Mouse (Mus musculus) cerebellum, adult 8-10 months (tissue): ENCODE data around the gene Gng8.
A peak's percentile ranks its signal among the peaks of the same experiment; 100 is the strongest.

Experiments
- DNase-seq: peaks from one replicate; pipeline ENCODE4 v3.0.0; 2022

The Gng8 gene

DNA sequence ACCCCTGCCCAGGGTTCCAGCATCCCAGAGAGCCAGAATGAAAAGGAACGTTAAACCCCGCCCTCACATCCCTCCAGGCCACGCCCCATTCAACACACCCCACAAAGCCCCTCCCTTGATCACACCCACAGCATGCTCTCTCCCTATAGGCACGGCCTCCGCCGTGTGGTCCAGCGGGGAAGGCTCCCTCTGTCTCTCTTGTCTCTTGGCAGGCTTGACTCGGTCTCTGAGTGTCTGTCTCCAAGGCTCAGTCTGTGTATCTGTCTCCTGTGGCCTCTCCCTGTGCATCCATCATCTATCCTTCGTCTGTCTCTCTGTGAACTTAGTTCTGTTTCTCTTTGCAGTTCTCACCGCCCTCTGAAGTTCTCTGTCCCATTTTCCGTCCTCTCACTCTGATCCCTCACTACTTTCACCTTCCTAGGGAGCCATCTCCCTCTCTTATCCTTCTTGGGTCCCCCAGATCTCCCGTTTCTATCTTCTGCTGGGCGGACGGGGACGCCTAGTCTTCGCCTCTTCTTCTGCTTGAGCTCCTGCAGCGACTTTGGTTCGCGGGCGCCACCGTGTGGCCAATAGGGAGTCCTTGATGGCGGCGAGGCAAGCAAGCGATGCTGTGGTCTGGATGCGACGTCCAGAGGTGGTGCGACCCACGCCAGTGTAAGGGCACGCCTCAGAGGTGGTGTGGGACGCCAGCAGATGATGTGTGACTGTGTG is at the start of gene Gng8:
Gene Gng8, plus strand, starts transcription at position 146 of the 711 bp plus-strand sequence.
- peak; percentile 85 for DNase-seq

DNA sequence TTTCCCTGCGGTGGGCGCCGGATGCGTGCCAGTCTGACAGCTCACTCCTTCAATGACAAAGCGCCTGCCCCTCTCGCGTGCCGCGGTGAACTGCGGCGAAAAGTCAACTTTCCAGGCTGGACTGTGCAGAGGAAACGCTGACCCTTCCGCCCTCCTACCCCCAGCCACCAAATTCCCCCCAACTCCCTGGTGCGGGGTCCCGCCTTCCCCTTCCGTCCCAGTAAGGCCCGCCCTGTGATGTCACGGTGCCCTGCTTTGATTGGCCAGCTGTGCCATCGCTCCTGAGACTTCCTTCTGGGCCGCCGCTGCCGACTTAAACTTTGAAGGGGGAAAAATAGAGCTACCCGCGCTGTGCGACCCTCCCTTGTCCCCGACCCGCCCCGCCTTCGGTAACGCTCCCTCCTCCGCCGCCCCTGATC is 48.9 kb upstream of the Gng8 start, which contains the start of gene Prkd2:
Gene Prkd2, plus strand, starts transcription at position 258 of the 419 bp plus-strand sequence.
- DNase-seq, result peak; percentile 85

DNA sequence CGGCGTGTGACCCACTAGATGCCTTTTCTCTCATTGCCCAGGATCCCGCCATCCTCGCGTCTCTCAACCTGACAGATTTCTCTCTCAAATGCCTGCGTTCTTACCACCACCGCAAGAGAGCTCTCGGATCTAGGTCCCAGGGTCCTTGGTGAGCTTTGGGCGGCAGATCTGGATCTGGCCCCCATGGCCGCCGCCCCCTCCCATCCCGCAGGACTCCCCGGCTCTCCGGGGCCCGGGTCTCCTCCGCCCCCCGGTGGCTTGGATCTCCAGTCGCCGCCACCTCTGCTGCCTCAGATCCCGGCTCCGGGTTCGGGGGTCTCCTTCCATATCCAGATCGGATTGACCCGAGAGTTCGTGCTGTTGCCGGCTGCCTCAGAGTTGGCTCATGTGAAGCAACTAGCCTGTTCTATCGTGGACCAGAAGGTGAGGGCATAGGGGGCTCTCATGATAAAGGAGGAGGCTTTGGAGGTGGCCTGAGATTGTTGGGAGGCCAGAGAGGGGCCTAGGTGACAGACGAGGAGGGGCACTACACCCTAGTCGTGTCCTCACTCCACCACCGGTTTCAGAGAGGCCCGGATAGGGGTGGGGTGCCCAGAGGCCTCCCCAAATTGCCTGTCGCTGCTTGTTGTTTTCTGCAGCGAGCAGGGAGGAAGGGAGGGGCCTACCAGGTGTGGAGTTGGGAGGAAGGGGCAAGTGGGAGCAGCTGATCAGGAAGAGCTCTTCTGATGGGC is 48.0 kb upstream of the Gng8 start:
- DNase-seq, result no peak

DNA sequence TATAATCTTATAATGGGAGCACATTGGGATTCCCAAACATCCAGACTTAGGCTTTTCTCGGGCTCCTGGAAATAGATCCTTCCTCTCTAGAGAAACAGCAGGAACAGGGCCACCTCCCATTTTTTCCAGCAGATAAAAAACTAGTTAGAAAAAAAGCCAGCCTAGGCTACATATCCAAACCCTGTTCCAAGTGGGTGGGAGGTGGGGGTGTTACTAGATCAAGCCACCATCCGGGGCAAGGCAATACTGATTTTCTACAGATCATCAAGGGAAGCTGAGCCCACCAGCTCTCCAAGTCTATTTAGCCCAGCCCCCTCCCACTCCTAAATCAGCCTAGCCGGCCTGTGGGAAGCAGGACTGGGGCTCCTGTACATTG is 46.9 kb upstream of the Gng8 start:
- no peak for DNase-seq

DNA sequence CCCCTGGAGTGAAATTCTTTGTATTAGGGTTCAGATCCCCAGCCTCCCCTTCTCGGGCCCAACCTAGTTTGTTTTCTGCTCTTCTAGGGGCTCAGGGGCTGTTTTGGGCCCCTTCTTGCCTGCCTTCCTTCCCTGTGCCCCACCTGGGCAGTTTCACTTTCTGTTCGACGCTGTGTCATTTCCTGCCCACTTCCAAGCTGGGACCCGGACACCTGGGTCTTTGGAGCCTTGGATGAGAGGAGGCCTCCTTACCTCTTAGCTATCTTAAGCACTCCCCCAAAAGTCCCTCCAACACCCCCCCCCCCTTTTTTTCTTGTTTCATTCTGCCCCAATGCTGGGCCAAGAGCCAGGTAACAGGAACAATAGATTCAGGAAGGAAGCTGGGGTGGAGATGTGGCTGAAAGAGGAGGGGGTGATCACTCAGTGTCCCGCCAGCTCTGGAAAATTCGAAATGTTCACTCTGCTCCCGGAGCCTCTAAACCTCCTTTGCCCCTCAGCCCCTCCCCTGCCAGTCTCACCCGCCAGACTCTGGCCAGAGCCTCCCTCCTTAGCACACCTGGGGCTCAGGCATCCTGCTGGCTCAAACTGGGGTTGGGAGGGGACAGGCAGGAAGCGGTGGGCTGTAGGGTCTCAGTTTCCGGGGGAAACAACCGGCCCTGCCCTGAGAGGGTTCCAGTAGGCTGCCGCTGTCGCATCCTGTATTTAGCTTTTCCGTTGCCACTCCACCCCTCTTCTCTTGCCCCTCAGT is 46.3 kb upstream of the Gng8 start:
- no peak for DNase-seq

DNA sequence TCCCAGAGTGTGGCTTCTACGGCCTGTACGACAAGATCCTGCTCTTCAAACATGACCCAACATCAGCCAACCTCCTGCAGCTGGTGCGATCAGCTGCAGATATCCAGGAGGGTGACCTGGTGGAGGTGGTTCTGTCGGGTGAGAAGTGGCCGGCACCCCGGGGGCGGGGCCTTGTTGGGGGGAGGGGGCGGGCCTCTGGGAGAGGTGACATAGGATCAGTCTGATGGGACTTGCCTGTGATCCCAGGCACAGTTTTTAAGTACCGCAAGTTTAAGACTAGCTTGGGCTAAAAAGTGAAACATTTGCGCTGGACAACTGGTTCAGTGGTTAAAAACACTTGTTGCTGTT is 45.8 kb upstream of the Gng8 start:
- no peak for DNase-seq

DNA sequence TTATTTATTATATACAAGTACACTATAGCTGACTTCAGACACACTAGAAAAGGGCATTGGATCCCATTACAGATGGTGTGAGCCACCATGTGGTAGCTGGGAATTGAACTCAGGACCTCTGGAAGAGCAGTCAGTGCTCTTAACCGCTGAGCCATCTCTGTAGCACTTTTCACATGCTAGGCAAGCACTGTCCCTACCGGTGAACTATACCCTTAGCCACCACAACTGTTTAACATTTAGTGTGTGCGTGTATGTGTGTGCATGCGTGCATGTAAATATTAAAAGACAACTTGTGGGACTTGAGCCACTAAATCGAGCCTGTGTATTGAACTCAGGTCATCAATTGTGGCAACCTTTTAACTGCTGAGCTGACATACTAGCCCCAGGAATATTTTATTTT is 44.8 kb upstream of the Gng8 start:
- DNase-seq, result no peak

DNA sequence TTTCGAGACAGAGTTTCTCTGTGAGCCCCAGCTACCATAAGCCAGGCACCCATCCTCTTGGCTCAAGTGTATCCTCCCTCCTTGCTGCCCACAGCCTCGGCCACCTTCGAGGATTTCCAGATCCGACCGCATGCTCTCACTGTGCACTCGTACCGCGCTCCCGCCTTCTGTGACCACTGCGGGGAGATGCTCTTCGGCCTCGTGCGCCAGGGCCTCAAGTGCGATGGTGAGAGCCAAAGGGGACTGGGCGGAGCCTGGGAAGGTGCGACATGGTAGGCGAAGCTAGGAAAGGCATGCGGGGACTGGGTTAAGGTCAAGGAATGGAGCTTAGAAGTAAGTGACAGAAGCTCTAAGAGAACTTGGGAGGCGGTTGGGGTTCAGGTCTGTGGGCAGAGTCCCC is 44.1 kb upstream of the Gng8 start:
- DNase-seq, result no peak

DNA sequence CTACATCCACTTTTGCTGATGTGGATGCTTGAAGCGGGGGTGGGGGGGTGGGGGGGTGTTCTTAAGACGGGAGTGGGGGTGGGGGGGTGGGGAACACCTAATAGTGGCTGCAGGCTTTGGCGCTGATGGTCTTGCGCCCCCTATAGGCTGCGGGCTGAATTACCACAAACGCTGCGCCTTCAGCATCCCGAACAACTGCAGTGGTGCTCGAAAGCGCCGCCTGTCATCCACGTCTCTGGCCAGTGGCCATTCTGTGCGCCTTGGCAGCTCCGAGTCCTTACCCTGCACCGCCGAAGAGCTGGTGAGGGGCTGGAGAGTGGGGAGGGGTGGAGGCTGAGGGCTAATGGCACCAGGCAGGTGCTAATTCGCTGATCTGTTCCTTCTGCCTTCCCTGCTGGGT is 43.0 kb upstream of the Gng8 start:
- peak; percentile 77 for DNase-seq

DNA sequence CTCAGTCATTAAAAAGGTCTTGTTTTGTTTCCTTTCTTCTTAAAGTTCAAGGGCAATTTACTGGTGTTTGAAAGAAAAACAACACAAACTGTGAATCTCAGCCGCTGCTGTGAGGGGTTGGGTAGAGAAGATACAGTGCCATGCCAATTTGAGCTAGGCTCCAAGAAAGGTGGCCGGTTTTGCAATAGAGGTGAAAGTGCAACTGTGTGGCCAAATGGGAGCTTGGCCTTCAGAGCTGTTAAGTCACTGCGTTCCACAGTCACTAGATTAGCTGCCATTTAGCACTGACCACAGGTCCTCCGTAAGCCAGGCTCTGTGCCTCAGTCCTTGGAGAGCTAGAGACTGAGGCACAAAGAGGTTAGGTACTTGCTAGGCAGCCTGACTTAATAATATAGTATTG is 40.0 kb upstream of the Gng8 start:
- DNase-seq, result no peak

DNA sequence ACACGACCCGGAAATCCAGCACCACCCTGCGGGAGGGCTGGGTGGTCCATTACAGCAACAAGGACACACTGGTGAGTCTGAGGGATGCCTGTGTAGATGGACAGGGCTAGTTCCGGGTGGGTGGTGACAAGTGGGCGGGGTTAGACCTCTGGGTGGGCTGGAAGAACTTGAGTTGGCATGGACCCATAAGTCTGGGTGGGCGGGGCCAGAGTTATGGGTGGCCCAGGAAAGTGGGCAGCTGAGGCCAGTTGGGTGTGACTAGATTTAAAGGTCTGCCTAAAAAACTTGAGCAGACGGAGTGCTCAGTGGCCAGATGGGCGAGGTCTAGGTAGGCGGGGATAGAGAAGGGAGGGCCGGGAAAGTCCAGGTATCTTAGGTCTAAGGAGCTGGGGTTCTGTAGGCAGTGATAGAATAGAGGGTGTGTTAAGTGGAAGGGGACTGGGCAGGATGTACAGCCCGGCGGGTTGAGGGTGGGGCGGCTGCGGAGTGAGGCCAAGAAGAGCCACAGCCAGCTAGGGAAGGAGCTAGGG is 38.2 kb upstream of the Gng8 start:
- DNase-seq, result no peak

DNA sequence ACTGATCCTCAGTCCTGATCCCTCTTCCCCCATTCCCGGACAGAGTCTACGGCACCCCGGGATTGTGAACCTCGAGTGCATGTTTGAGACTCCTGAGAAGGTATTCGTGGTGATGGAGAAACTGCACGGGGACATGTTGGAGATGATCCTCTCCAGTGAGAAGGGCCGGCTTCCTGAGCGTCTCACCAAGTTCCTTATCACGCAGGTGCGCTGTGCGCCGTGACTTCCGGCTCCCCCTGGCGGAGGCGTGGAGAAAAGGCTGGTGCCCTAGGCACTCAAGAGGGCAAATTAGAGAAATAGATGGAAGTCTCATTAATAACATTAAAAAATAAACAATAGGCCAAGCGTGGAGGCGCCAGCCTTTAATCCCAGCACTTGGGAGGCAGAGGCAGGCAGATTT is 33.2 kb upstream of the Gng8 start:
- DNase-seq, result peak; percentile 56

DNA sequence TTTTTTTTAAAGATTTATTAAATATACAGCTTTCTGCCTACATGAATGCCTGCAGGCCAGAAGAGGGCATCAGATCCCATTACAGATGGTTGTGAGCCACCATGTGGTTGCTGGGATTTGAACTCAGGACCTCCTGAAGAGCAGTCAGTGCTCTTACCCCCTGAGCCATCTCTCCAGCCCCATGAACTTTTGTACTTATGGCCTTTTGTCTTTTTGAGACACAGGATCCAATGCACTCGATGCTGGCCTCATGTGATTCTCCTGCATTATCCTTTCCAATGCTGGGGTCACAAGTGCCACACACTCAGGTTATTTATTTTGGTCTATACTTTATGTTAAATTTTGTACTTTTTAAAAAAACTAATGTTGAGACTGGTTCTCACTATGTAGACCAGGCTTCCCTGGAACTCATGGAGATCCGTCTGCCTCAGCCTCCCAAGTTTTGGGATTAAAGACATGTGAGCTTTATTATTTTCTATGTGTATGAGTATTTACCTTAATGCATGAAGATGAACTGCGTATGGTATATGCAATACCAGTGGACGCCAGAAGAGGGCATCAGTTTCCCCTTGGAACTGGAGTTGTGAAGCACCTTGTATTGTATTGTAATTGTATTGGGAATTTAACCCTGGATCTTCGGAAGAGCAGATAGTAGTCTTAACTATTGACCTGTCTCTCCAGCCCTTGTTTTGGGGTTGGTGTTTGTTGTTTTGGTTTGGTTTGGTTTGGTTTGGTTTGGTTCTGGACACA is 31.5 kb upstream of the Gng8 start:
- peak; percentile 69 for DNase-seq

DNA sequence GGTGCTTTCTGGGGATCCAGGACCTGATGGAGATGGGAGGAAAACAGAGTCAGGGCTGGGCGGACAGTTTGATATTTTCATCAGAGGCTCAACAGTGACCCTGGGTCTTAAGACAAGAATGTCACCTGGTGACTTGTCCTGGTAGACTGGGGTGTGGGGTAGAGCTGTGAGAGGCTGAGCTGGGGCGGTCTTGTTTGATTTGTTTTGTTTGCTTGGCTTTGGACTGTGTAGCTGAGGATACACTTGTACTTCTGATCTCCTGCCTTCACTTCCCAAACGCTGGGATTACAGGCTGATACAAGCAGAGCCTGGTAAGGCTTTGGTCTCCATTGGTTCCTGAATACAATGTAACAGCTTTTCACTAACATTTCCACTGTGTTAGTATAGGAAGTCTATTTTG is 24.1 kb upstream of the Gng8 start:
- DNase-seq, result no peak

DNA sequence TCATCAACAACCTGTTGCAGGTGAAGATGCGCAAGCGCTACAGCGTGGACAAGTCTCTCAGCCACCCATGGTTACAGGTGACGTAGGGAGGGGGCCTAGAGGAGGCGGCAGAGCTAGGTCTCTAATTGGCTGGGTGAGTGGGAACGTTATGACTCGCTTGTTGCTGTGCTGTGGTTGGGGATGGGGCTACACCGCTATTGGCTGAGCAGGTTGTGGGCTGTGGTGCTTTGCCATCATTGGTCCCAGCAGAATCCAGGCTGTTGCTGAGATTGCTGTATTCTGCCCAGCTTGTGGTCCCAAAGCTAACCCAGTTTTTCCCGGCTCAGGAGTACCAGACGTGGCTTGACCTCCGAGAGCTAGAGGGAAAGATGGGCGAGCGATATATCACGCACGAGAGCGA is 22.1 kb upstream of the Gng8 start:
- DNase-seq, result peak; percentile 89

DNA sequence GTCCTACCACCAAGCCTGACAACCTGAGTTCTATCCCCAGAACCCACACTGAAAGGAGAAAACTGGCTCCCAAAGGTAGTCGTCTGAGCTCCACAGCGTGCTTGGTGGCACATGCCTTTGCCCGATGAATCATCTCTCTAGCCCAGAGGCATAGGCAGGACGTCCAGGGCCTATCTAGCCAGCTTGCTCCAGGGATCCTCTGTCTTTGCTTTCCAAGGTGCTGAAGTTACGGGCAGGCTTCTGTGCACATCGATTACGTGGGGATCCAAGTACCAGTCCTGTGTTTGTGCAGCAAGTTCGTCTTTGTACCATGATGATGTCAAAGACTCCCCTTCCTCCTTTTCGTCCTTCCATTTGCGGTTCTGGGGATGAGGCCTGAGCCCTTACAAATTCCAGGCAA is 20.0 kb upstream of the Gng8 start:
- no peak for DNase-seq

DNA sequence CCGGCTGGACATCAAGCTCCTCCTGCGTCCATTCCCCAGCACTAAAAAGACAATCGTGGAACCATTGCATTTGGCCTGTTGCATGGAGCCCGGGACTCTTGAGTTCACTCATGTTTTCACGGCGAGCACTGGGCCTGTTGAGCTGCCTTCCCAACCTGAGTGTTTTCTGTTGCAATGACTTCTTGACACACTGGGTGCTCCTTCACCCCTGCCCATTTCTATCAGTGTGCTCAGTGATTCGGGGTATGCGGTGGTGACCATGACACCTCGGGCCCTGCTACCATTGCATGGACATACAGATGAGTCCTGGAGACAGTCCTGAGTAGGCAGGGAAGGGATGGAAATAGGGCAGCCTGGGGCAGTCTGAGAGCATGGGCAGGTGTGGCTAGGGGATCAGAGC is 19.1 kb upstream of the Gng8 start:
- DNase-seq, result no peak

DNA sequence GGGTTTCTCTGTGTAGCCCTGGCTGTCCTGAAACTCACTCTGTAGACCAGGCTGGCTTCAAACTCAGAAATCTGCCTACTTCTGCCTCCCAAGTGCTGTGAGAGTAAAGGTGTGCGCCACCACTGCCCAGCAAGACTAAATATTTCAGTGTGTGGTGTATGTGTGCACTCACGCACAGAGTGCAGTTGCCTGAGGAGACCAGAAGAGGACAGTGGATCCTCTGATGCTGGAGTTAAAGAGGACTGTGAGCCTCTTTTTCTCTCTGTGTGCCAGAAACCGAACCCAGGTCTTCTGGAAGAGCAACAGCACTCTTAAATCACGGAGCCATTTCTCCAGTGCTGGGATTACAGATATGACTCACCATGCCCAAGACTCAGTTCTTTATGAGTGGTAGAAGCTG is 18.2 kb upstream of the Gng8 start:
- no peak for DNase-seq

DNA sequence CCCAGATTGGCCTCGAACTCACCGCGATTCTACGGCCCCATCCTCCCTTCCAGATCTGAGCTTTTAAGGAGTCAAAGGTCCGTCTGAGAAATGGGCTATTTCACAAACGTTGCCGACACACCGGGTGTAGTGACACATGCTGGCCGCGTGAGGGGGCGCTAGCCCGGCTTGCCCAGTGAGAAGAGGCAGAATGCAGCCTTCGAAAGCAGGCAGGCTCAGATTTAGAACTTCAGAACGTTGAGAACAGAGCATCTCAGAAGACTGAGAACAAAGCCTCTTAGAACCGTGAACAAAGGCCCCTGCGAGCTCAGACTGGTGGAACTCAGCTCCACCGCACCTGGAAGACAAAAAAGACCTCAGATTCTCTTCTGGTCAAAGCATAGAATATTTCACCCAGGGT is 17.4 kb upstream of the Gng8 start:
- DNase-seq, result peak; percentile 79

DNA sequence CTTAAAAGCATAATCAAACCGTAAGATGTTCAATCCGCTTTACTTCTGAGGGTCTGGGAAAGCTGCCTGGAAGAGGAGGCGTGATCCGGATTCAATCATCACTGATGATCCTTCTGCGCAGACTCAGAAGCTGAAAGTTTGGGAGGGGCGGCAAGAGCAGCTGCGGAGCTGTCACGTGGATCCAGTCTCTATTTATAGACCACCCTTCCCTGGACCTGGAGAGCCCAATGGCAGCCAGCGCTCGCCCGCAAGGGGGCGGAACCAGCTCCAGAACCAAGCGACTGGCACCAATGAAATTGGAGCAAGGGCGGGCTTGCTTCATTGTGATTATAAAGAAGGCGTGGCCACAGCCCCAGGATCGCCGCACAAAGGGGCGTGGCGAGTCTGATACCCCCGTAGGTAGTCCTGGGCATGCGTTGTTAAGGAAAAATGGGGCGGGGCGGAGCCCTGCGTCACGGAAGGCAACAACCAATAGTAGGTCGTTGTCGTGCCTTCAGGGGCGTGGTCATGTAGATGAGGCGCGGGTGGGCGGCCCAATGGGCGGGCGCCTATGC is 16.8 kb upstream of the Gng8 start:
- DNase-seq, result peak; percentile 99

DNA sequence AGATGAGACGGTGACA is 16.5 kb upstream of the Gng8 start, which contains the start of gene Dact3:
Gene Dact3, plus strand, starts transcription at position 8 of the 16 bp plus-strand sequence.
- no peak for DNase-seq

DNA sequence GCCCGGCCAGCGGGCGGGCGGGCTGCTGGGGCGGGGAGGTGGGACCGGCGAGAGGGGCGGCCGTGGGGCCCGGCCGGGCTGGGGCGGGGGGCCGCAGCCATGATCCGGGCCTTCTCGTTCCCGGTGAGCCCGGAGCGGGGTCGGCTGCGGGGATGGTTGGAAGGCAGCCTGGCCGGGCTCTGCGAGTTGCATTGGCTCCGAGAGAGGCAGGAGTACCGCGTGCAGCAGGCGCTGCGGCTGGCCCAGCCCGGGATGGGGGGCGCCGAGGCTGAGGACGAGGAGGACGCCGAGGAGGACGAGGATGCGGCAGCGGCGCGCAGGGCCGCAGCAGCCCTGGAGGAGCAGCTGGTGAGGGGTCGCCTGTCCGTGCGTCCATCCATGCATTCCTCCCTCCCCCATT is 16.3 kb upstream of the Gng8 start:
- no peak for DNase-seq

DNA sequence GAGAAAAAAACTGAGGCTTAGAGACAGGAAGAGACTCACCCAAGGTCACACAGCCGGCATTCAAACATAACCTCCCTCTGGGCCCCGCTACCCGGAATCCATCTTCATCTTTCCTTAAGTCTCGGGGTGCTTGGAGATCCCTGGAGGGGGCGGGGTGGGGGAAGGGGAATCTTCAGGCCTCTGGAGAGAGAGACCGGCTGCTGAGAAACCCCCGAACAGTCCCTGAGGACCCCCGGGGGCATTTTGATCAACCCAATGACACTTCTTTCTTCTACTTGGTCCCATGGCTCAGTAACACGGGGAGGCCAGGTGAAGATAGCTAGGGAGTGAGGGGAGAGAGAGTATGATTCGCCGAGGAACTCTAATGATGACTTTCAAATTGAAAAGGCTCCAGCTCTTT is 15.6 kb upstream of the Gng8 start:
- DNase-seq, result no peak

DNA sequence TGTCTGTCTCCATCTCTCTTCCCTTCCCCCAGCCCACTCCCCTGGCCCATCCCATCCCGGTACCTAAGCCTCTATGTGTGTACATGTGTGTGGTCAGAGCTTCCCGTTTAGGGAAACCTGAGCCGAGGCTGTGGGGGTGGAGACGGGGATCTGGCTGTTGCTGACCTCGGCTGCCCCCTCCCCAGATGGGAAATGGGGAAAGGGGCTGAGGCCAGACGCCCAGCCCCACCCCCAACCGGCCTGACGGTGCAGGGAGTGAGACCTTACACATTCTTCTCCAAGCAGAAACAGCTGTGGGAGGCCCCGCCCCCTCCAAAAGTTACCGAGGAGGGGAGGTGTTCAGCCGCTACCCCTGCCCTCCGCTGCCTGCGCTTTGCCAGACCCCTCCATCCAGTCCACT is 15.0 kb upstream of the Gng8 start:
- peak; percentile 49 for DNase-seq
